Mouse (Mus musculus) heart, adult 11 months (tissue): Measurements from ENCODE around the gene Rtl5.

ENCODE experiments used
- DNase-seq: peaks from one replicate; pipeline ENCODE4 v3.0.0; 2022

Rtl5 gene

GRCm38 (mm10) chrX:102065213-102065775, 5.8 kb downstream of the Rtl5 start:
- peak; percentile 88 for DNase-seq

DNA sequence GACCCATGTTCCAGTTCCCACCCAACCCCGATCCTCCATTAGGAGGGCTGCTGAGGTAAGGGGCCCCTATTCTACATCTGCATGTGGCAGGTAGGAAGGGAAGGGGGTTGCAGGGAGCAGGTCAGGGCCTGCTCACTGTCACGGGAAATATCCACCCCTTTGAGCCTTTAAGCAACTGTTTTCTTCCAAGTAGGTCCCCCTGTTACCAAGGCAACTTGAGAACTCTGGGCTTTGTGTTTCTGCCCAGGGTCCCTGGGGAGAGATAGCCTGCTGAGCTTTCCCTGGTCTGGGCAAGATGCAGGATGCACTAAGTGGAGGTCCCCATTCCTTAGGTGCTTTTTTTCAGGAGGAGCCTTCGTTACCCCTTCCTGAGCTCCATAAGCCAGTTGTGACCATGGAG, 7.0 kb downstream of the Rtl5 start:
- peak; percentile 84 for DNase-seq

GRCm38 (mm10) chrX:102060891-102061290, 10.2 kb downstream of the Rtl5 start:
- DNase-seq: peak; percentile 97

GRCm38 (mm10) chrX:102060243-102060642, 10.9 kb downstream of the Rtl5 start:
- peak; percentile 88 for DNase-seq

DNA sequence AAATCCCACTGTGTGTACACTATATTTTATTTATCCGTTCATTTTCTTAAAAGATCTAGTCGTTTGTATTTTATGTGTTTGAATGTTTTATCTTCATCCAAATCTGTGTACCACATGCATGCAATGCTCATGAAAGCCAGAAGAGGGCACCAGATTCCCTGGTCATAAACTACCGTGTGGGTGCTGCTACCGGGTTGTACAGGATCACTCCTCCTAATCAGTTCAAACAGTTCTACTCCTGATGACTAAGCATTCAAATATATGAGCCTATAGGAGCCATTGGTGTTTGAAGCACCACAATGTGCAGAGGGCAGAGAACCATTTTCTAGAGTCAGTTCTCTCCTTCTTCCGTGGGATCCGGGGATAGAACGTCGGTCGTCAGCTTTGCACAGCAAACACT, 11.7 kb downstream of the Rtl5 start:
- peak; percentile 78 for DNase-seq

DNA sequence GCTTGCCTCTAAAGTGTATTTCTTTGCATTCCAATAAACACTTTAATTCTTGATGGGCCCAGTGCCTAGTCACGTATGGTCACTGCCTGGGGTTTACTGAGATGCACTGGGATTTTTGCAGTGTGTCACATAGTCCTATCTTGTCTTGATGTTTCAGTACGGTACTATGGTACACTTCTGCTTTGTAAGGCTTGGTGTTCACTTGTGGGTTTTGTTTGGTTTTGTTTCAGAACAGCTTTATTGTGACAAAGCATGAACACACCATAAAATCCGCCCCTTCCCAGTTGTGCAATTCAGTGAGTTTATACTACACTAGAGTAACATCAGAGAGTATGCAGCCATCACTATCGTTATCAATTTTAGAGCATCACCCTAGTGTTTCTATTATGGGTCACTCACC, 17.1 kb downstream of the Rtl5 start:
- DNase-seq: no peak

- DNase-seq: peak; percentile 21
Observed at GRCm38 (mm10) chrX:102053371-102053770, 17.7 kb downstream of the Rtl5 start.

GRCm38 (mm10) chrX:102051225-102051624, 19.9 kb downstream of the Rtl5 start:
- DNase-seq: peak; percentile 66

GRCm38 (mm10) chrX:102050552-102050951, 20.6 kb downstream of the Rtl5 start:
- DNase-seq: peak; percentile 17

GRCm38 (mm10) chrX:102042386-102042785, 28.7 kb downstream of the Rtl5 start:
- peak; percentile 93 for DNase-seq

DNA sequence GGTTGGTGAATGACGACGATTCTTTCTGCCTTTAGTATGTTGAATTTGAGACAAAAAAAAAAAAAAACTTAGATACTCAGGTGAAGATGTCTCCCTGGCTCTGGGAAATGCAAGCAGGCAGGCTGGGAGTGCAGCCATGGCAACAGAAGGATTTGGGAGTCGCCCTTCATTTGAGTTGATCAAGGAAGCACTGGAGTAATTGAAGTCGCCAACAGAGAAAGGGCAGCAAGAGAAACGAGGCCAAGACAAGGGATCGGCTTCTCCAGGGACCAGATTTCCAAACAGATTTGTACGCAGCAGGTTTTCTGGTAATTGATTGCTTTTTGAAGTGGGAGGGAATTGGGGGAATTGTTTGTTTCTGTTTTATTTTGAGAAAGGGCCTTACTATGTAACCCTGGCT, 29.5 kb downstream of the Rtl5 start:
- peak; percentile 67 for DNase-seq

GRCm38 (mm10) chrX:102037506-102037905, 33.6 kb downstream of the Rtl5 start:
- peak; percentile 95 for DNase-seq

DNA sequence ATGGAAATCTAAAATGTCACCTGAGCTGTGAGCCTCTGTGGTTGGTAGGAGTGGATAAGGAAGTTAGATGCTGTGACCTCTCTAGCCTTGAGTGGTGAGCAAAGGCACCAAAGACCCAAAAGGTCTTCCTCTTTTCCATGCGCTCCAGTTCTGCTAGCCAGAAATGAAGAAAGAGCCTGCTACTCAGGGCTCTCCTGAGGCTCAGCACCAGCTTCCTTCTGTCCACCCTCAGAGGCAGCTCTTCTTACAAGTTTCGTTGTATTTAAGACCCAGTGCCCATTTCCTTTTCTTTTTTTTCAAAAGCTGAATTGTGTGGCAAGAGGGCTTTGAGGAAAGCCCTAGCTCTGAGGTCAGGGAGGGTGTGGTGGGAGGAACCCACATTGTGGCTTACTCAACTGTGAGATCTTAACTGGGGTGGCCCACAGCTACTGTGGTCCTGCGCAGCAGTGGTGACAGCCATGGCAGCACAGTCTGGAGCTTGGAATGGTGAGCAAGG, 34.2 kb downstream of the Rtl5 start:
- peak; percentile 94 for DNase-seq

DNA sequence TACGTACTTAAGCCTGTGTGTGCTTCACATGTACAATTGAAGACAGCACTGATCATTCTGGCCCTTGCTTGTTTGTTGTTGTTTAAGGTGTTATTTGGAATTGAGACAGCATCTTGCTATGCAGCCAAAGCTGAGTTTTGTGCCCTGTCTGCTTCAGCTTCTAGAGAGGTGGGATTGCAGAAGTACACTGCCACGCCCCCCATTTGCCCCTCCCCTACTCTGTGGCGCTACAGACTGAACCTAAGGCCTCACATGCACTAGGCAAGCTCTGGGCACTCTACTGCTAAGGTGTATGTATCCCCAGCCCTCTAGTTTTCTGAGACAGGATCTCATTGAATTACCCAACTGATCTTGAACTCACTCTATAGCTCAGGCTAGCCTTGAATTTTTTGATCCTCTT, 35.4 kb downstream of the Rtl5 start:
- DNase-seq: peak; percentile 41

DNA sequence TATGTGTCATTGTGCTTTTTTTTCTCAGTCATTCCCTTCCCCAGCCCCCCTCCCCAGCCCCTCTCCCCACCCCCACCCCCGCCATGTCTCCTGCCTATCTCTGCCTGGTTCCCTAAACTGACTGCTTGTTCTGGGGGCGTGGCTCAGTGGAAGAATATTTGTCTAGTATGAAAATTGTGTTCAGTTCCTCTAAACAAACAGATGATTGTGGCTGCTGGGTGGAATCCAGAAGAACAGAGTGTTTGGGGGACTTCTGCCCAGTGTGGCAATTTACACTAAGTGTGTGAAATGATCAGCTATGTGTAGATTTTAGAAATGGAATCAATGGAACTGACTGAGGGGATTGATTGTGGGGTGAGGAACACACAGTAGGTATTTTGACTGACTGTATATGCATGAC, 37.5 kb downstream of the Rtl5 start:
- DNase-seq: peak; percentile 88

DNA sequence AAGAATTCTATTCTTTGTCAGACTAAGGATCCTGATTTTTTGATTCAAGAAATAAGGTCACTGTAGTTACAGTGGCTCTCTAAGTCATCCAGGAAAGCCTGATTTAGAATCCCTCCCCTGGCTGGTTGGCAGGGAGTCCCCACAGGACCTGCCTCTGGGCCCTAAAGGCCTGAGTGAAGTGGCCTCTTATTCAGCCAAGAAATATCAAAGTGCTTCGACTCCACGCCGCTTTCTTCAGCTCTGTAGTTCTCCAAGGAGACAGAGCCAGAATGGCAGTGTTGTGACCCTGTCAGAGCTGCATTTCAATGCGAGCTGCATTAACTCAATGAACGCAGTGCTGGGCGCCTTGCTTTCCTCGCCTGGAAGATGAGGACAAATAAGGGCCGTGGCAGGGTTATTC, 38.7 kb downstream of the Rtl5 start:
- DNase-seq: peak; percentile 78

DNA sequence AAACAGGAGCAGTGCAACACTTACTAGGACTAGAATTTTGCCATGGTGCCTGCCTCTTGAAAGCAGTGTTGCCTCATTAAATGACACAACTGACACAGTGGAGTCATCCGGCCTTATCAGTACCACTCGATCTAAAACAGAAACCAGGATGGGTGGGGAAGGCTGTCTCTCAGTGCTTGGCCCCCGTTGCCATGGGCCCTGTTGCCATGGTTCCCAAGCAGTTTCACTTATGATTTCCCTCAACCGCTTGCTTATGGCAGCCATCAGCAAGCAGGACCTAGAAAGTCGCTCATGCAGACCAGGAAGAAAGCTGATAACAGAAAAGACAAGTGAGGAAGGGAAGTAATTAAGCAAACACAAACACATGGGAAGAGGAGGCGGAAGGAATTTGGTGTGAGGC, 39.3 kb downstream of the Rtl5 start:
- peak; percentile 96 for DNase-seq

GRCm38 (mm10) chrX:102024976-102025375, 46.1 kb downstream of the Rtl5 start:
- DNase-seq: peak; percentile 54

DNA sequence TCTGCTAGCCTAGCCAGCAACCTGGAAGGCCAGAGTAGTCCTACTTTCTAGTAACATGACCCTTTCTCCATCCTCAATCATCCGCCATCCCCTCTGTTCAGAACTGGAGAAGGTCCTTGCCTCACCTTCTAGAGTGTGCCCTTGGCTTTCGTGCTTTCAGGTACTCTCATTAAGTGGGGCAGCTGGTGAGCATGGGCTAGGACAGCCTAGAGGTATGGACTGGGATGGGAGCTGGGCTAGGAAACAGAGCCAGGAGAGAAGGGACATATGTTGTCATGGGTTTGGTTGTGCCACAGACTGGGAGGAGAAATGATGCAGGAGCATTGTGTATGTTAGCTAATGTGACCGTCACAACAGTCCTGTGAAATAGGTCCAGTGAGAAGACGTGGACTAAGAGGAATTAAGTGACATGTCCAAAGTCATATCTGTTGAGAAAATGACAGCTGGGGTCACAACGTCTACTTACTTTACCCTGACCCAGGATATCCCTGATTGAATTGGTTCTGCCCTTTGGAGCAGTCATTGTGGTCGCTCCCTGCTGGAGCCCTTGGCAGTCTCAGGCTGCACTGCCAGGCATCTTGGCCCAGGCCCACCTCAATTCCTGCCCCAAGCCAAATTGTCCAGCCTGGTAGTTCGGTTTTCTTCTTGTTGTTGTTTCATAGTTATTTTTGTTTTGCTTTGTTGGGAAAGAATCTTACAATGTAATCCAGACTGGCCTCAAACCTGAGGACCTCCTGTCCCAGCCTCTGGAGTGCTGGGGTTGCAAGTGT, 51.4 kb downstream of the Rtl5 start:
- peak; percentile 82 for DNase-seq

DNA sequence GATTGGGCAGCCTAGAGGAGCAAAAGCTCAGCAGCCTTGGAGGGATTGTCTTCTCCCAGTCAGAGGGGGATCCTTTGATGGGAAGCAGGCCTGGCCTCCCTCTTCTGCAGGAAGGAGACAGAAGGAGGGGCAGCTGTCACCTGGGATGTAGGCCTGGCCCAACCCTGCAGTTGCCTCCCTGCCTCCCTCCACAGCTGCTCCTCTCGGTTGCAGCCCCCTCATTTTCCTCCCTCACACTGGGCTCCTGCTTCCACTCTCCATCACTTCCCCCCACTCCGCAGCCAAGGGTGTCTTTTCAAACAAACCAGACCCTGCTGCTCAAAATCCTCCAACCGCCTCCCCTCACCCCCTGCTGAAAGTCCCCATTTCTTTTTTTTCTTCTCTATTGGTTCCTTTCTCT, 52.2 kb downstream of the Rtl5 start:
- peak; percentile 82 for DNase-seq

DNA sequence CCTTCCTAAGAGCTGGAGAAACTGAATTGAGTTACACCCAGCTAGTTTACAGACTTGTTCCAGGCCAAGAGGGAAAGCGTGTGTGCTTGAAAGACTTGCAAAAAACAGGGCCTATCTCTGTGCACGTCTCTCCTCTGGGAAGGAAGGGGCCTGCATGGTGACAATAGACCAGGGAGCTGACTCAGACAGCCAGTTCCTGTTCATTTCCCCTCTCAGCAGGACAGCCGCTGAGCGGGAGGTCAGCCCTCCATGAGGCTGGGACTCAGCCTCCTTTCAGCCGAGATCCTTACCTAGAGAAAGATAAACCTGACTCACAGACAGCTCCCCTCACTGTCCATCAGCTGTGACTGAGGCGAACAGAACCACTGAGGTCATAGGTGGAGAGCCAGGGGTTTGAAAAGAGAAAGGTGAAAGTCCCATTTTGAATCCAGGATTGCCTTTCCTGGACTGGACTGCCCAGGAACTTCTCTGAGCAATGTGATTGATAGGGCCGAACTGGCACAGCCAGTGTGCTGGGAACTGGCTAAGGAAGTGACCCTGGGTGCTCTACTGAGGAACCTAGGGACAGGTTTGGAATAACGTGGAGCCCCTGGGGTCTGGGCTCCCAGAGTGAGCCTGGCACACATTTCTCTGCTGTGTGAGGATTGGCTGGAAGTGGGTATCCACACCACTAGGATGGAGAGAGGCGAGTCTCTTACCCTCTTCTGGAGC, 53.7 kb downstream of the Rtl5 start:
- DNase-seq: peak; percentile 95
